Mouse (Mus musculus) megakaryocyte, embryonic 14.5 days (primary cell): Measurements from ENCODE around the gene Zfp592.

Source experiments
- FLI1 ChIP-seq: IDR thresholded peaks from 2 replicates; pipeline ENCODE4 v1.6.1; 2012; ENCODE audit warnings: low read length, inconsistent platforms, mixed read lengths
- GATA1 ChIP-seq: IDR thresholded peaks from 3 replicates; pipeline ENCODE4 v1.6.1; 2012; ENCODE audit warnings: mixed read lengths, low read length, inconsistent platforms, borderline replicate concordance

GRCm38 (mm10) chr7:81049966-81050365 lies 56.5 kb downstream of the Zfp592 start:
- TF ChIP-seq GATA1 (no peak), FLI1 (no peak)
